Mouse (Mus musculus): ENCODE data around the gene Kcnk5. TPM values are rescaled to one million over a fixed set of nuclear protein-coding genes. Genes with fewer than 3 reads are reported as not detected.
A peak's percentile ranks its signal among the peaks of the same experiment; 100 is the strongest.

The Kcnk5 gene
- total and polyA plus RNA-seq, 2 experiments = 10.3 to 25.6 TPM

- DNase-seq (ENCODE audit: extremely low read depth, low read depth, low spot score) = peak; percentile 69
- H3K9ac ChIP-seq (ENCODE audit: low read depth, low read length) = no peak overlapping the region
- H3K4me3 ChIP-seq (ENCODE audit: insufficient read depth, low read depth, low read length) = no peak overlapping the region
- H3K79me2 ChIP-seq (ENCODE audit: control insufficient read depth, insufficient read depth, low read length) = no peaks in the 10 kb centered on the region
- H3K27ac ChIP-seq (replicated peaks; ENCODE audit: insufficient read depth, low read depth, low read length) = no peak overlapping the region
- no peak for TF ChIP-seq CTCF (IDR thresholded peaks at IDR 0.05; ENCODE audit: low read depth, low read length)
- TF ChIP-seq POLR2A (IDR thresholded peaks at IDR 0.05; ENCODE audit: extremely low read depth, insufficient read depth, low read length) = no peak
- 57% methylated on average over 4 of the region's 4 CpGs for WGBS
- peaks cover 8% of the 10 kb centered on the region for H3K4me1 ChIP-seq (ENCODE audit: control insufficient read depth, insufficient read depth, low read length)
- no peaks in the 10 kb centered on the region for H3K36me3 ChIP-seq (ENCODE audit: control insufficient read depth, insufficient read depth, low read length)
- no peaks in the 10 kb centered on the region for H3K27me3 ChIP-seq (ENCODE audit: control insufficient read depth, insufficient read depth, low read length)
Measured at GRCm38 (mm10) chr14:20193103-20193715, 11.6 kb upstream of the Kcnk5 start.

GRCm38 (mm10) chr14:20191136-20191735, 9.6 kb upstream of the Kcnk5 start:
- Histone ChIP-seq H3K27ac (replicated peaks; ENCODE audit: insufficient read depth, low read depth, low read length) (no peak overlapping the region), H3K79me2 (ENCODE audit: control insufficient read depth, insufficient read depth, low read length) (no peaks in the 10 kb centered on the region), H3K4me1 (ENCODE audit: control insufficient read depth, insufficient read depth, low read length) (peaks cover 8% of the 10 kb centered on the region), H3K27me3 (ENCODE audit: control insufficient read depth, insufficient read depth, low read length) (no peaks in the 10 kb centered on the region), H3K4me3 (ENCODE audit: insufficient read depth, low read depth, low read length) (no peak overlapping the region), H3K36me3 (ENCODE audit: control insufficient read depth, insufficient read depth, low read length) (no peaks in the 10 kb centered on the region), H3K9ac (ENCODE audit: low read depth, low read length) (no peak overlapping the region)
- TF ChIP-seq POLR2A (IDR thresholded peaks at IDR 0.05; ENCODE audit: extremely low read depth, insufficient read depth, low read length) = no peak
- TF ChIP-seq CTCF (IDR thresholded peaks at IDR 0.05; ENCODE audit: low read depth, low read length) = no peak
- 95% methylated on average over 5 of the region's 5 CpGs for WGBS
- no peak for DNase-seq (ENCODE audit: extremely low read depth, low read depth, low spot score)

GRCm38 (mm10) chr14:20189751-20190150, 8.1 kb upstream of the Kcnk5 start:
- Histone ChIP-seq H3K4me3 (ENCODE audit: insufficient read depth, low read depth, low read length) (no peak overlapping the region), H3K4me1 (ENCODE audit: control insufficient read depth, insufficient read depth, low read length) (peaks cover 10% of the 10 kb centered on the region), H3K27ac (replicated peaks; ENCODE audit: insufficient read depth, low read depth, low read length) (peak overlapping the region; percentile 70), H3K36me3 (ENCODE audit: control insufficient read depth, insufficient read depth, low read length) (no peaks in the 10 kb centered on the region), H3K9ac (ENCODE audit: low read depth, low read length) (no peak overlapping the region), H3K79me2 (ENCODE audit: control insufficient read depth, insufficient read depth, low read length) (no peaks in the 10 kb centered on the region), H3K27me3 (ENCODE audit: control insufficient read depth, insufficient read depth, low read length) (no peaks in the 10 kb centered on the region)
- peak; percentile 98 for DNase-seq (ENCODE audit: extremely low read depth, low read depth, low spot score)
- WGBS = 10% methylated on average over 2 of the region's 2 CpGs
- TF ChIP-seq CTCF (IDR thresholded peaks at IDR 0.05; ENCODE audit: low read depth, low read length) (no peak), POLR2A (IDR thresholded peaks at IDR 0.05; ENCODE audit: extremely low read depth, insufficient read depth, low read length) (no peak)

- no peak overlapping the region for H3K9ac ChIP-seq (ENCODE audit: low read depth, low read length)
- peak overlapping the region; percentile 22; the same call in 1 of the 2 replicates for H3K27ac ChIP-seq (replicated peaks; ENCODE audit: insufficient read depth, low read depth, low read length)
- peaks cover 8% of the 10 kb centered on the region; the same call in 1 of the 2 replicates for H3K79me2 ChIP-seq (ENCODE audit: control insufficient read depth, insufficient read depth, low read length)
- no peak for TF ChIP-seq POLR2A (IDR thresholded peaks at IDR 0.05; ENCODE audit: extremely low read depth, insufficient read depth, low read length)
- TF ChIP-seq CTCF (IDR thresholded peaks at IDR 0.05; ENCODE audit: low read depth, low read length) = no peak
- no peaks in the 10 kb centered on the region for H3K27me3 ChIP-seq (ENCODE audit: control insufficient read depth, insufficient read depth, low read length)
- 25% methylated on average over 9 of the region's 9 CpGs for WGBS
- H3K4me1 ChIP-seq (ENCODE audit: control insufficient read depth, insufficient read depth, low read length) = peaks cover 10% of the 10 kb centered on the region
- H3K4me3 ChIP-seq (ENCODE audit: insufficient read depth, low read depth, low read length) = no peak overlapping the region
- H3K36me3 ChIP-seq (ENCODE audit: control insufficient read depth, insufficient read depth, low read length) = no peaks in the 10 kb centered on the region
- peak; percentile 70 for DNase-seq (ENCODE audit: extremely low read depth, low read depth, low spot score)
Measured at GRCm38 (mm10) chr14:20185426-20185825, 3.8 kb upstream of the Kcnk5 start.

GRCm38 (mm10) chr14:20183701-20184100, 2.1 kb upstream of the Kcnk5 start:
- H3K9ac ChIP-seq (ENCODE audit: low read depth, low read length) = no peak overlapping the region
- peaks cover 8% of the 10 kb centered on the region; the same call in 1 of the 2 replicates for H3K4me1 ChIP-seq (ENCODE audit: control insufficient read depth, insufficient read depth, low read length)
- TF ChIP-seq POLR2A (IDR thresholded peaks at IDR 0.05; ENCODE audit: extremely low read depth, insufficient read depth, low read length) (no peak), CTCF (IDR thresholded peaks at IDR 0.05; ENCODE audit: low read depth, low read length) (no peak)
- peaks cover 22% of the 10 kb centered on the region; the same call in 1 of the 2 replicates for H3K79me2 ChIP-seq (ENCODE audit: control insufficient read depth, insufficient read depth, low read length)
- H3K36me3 ChIP-seq (ENCODE audit: control insufficient read depth, insufficient read depth, low read length) = no peaks in the 10 kb centered on the region
- DNase-seq (ENCODE audit: extremely low read depth, low read depth, low spot score) = no peak
- no peaks in the 10 kb centered on the region for H3K27me3 ChIP-seq (ENCODE audit: control insufficient read depth, insufficient read depth, low read length)
- H3K27ac ChIP-seq (replicated peaks; ENCODE audit: insufficient read depth, low read depth, low read length) = no peak overlapping the region
- H3K4me3 ChIP-seq (ENCODE audit: insufficient read depth, low read depth, low read length) = no peak overlapping the region
- 93% methylated on average over 5 of the region's 5 CpGs for WGBS

- H3K36me3 ChIP-seq (ENCODE audit: control insufficient read depth, insufficient read depth, low read length) = no peaks in the 10 kb centered on the region
- WGBS = 86% methylated on average over 7 of the region's 7 CpGs
- H3K27ac ChIP-seq (replicated peaks; ENCODE audit: insufficient read depth, low read depth, low read length) = no peak overlapping the region
- TF ChIP-seq POLR2A (IDR thresholded peaks at IDR 0.05; ENCODE audit: extremely low read depth, insufficient read depth, low read length) (no peak), CTCF (IDR thresholded peaks at IDR 0.05; ENCODE audit: low read depth, low read length) (no peak)
- H3K27me3 ChIP-seq (ENCODE audit: control insufficient read depth, insufficient read depth, low read length) = no peaks in the 10 kb centered on the region
- H3K79me2 ChIP-seq (ENCODE audit: control insufficient read depth, insufficient read depth, low read length) = peaks cover 25% of the 10 kb centered on the region; the same call in 1 of the 2 replicates
- H3K4me3 ChIP-seq (ENCODE audit: insufficient read depth, low read depth, low read length) = no peak overlapping the region
- H3K4me1 ChIP-seq (ENCODE audit: control insufficient read depth, insufficient read depth, low read length) = peaks cover 14% of the 10 kb centered on the region; the same call in 1 of the 2 replicates
- H3K9ac ChIP-seq (ENCODE audit: low read depth, low read length) = no peak overlapping the region
- DNase-seq (ENCODE audit: extremely low read depth, low read depth, low spot score) = no peak
Measured at GRCm38 (mm10) chr14:20182596-20182995, 987 bp upstream of the Kcnk5 start.
